Mouse (Mus musculus) MEL (cell line): ENCODE results near the gene Pphln1. TPM values are rescaled to one million over a fixed set of nuclear protein-coding genes. Genes with fewer than 3 reads are reported as not detected.

ENCODE experiments used
- DNase-seq: peaks from one replicate; pipeline ENCODE4 v3.0.0; 2011; ENCODE audit warnings: low read depth, low spot score
- H3K27ac ChIP-seq: 2 replicates; pipeline ENCODE4 v1.5.1; 2012; ENCODE audit warnings: low read depth, mild to moderate bottlenecking, control low read depth, low read length, moderate library complexity; ENCODE audit not compliant: control insufficient read depth
- H3K27me3 ChIP-seq, 2 experiments: fragments of 150-350 bp in 1 of 2; sonication (generic) in 1 of 2; 2 replicates each; pipeline ENCODE4 v1.6.1; 2012; ENCODE audit warnings: low read length in 2 of 2, mild to moderate bottlenecking in 2 of 2, improper control_type of control experiment in 1 of 2, moderate library complexity in 1 of 2; ENCODE audit not compliant: insufficient read depth in 2 of 2, control insufficient read depth in 1 of 2
- H3K36me3 ChIP-seq, 2 experiments: 2 replicates each; pipeline ENCODE4 v1.6.1; 2012 to 2014; ENCODE audit warnings: low read length in 2 of 2, improper control_type of control experiment in 1 of 2, inconsistent platforms in 1 of 2, mild to moderate bottlenecking in 1 of 2; ENCODE audit not compliant: insufficient read depth in 2 of 2, control insufficient read depth in 1 of 2
- H3K4me1 ChIP-seq, 2 experiments: fragments of 150-350 bp in 1 of 2; sonication (generic) in 1 of 2; 2 replicates each; pipeline ENCODE4 v1.6.1; 2012; ENCODE audit warnings: low read length in 2 of 2, improper control_type of control experiment in 1 of 2, mild to moderate bottlenecking in 1 of 2; ENCODE audit not compliant: insufficient read depth in 2 of 2, control insufficient read depth in 1 of 2
- H3K4me3 ChIP-seq, 2 experiments: fragments of 150-350 bp in 1 of 2; sonication (generic) in 1 of 2; 2 replicates each; pipeline ENCODE4 v1.5.1; 2012; ENCODE audit warnings: low read depth in 2 of 2, low read length in 2 of 2, mild to moderate bottlenecking in 2 of 2, moderate library complexity in 2 of 2, control low read depth in 1 of 2, improper control_type of control experiment in 1 of 2; ENCODE audit not compliant: control insufficient read depth in 1 of 2, insufficient read depth in 1 of 2
- H3K79me2 ChIP-seq: 2 replicates; pipeline ENCODE4 v1.6.1; 2012; ENCODE audit warnings: mild to moderate bottlenecking, low read length, moderate library complexity; ENCODE audit not compliant: control insufficient read depth, poor library complexity, insufficient read depth
- H3K9ac ChIP-seq: 2 replicates; pipeline ENCODE4 v1.6.1; 2012; ENCODE audit warnings: low read depth, mild to moderate bottlenecking, control low read depth, low read length, moderate library complexity; ENCODE audit not compliant: control insufficient read depth, poor library complexity, severe bottlenecking
- H3K9me3 ChIP-seq: fragments of 150-350 bp; sonication (generic); replicated peaks from 2 replicates; pipeline ENCODE4 v1.6.1; 2012; ENCODE audit warnings: mild to moderate bottlenecking, low read length, improper control_type of control experiment, moderate library complexity; ENCODE audit not compliant: insufficient read depth
- CHD1 ChIP-seq: IDR thresholded peaks from 2 replicates; pipeline ENCODE4 v1.6.1; 2012; ENCODE audit warnings: low read depth, mild to moderate bottlenecking, inconsistent platforms, low read length, improper control_type of control experiment
- CTCF ChIP-seq, 3 experiments: IDR thresholded peaks in 2 of 3; conservative IDR thresholded peaks in 1 of 3; 2 replicates each; pipeline ENCODE4 v1.5.1; 2011 to 2012; ENCODE audit warnings: low read length in 3 of 3, low read depth in 2 of 3, mild to moderate bottlenecking in 2 of 3, improper control_type of control experiment in 1 of 3, inconsistent platforms in 1 of 3, mixed read lengths in 1 of 3, moderate library complexity in 1 of 3; ENCODE audit not compliant: control insufficient read depth in 1 of 3, insufficient read depth in 1 of 3, poor library complexity in 1 of 3, severe bottlenecking in 1 of 3
- E2F4 ChIP-seq: IDR thresholded peaks from 2 replicates; pipeline ENCODE4 v1.6.1; 2011; ENCODE audit warnings: low read depth, low read length, improper control_type of control experiment, borderline replicate concordance
- EP300 ChIP-seq, 2 experiments: IDR thresholded peaks; 2 replicates each; pipeline ENCODE4 v1.6.1; 2011; ENCODE audit warnings: improper control_type of control experiment in 2 of 2, low read length in 2 of 2, low read depth in 1 of 2, mild to moderate bottlenecking in 1 of 2
- ETS1 ChIP-seq: IDR thresholded peaks from 2 replicates; pipeline ENCODE4 v1.6.1; 2012; ENCODE audit warnings: low read depth, mild to moderate bottlenecking, inconsistent platforms, low read length, improper control_type of control experiment, moderate library complexity
- GABPA ChIP-seq: IDR thresholded peaks from 2 replicates; pipeline ENCODE4 v1.6.1; 2012; ENCODE audit warnings: low read depth, mild to moderate bottlenecking, inconsistent platforms, low read length, improper control_type of control experiment, moderate library complexity
- GATA1 ChIP-seq: IDR thresholded peaks from 2 replicates; pipeline ENCODE4 v1.6.1; 2011; ENCODE audit warnings: low read depth, low read length, improper control_type of control experiment
- HCFC1 ChIP-seq: IDR thresholded peaks from 2 replicates; pipeline ENCODE4 v1.6.1; 2012; ENCODE audit warnings: low read depth, mild to moderate bottlenecking, inconsistent platforms, low read length, improper control_type of control experiment, moderate library complexity
- JUND ChIP-seq: IDR thresholded peaks from 2 replicates; pipeline ENCODE4 v1.6.1; 2011; ENCODE audit warnings: low read depth, mild to moderate bottlenecking, improper control_type of control experiment, low read length
- KAT2A ChIP-seq: conservative IDR thresholded peaks from 2 replicates; pipeline ENCODE4 v1.6.1; 2012; ENCODE audit warnings: low read depth, low read length, improper control_type of control experiment, inconsistent platforms
- MAFK ChIP-seq: IDR thresholded peaks from 2 replicates; pipeline ENCODE4 v1.6.1; 2011; ENCODE audit warnings: low read depth, mild to moderate bottlenecking, low read length, improper control_type of control experiment, borderline replicate concordance
- MAX ChIP-seq: IDR thresholded peaks from 2 replicates; pipeline ENCODE4 v1.6.1; 2011; ENCODE audit warnings: low read length, improper control_type of control experiment
- MAZ ChIP-seq: IDR thresholded peaks from 2 replicates; pipeline ENCODE4 v1.6.1; 2012; ENCODE audit warnings: low read depth, mild to moderate bottlenecking, inconsistent platforms, low read length, improper control_type of control experiment
- MEF2A ChIP-seq: IDR thresholded peaks from 2 replicates; pipeline ENCODE4 v1.6.1; 2014; ENCODE audit warnings: low read depth, mild to moderate bottlenecking, inconsistent platforms, low read length, improper control_type of control experiment; ENCODE audit not compliant: poor library complexity, insufficient replicate concordance, severe bottlenecking; ENCODE audit errors: extremely low read depth
- MXI1 ChIP-seq: IDR thresholded peaks from 2 replicates; pipeline ENCODE4 v1.6.1; 2011; ENCODE audit warnings: mild to moderate bottlenecking, low read depth, low read length, improper control_type of control experiment
- MYB ChIP-seq: IDR thresholded peaks from 2 replicates; pipeline ENCODE4 v1.6.1; 2011; ENCODE audit warnings: mild to moderate bottlenecking, low read depth, low read length, improper control_type of control experiment
- MYC ChIP-seq: IDR thresholded peaks from 2 replicates; pipeline ENCODE4 v1.6.1; 2011; ENCODE audit warnings: low read depth, mild to moderate bottlenecking, low read length, improper control_type of control experiment, moderate library complexity
- POLR2A ChIP-seq, 2 experiments: IDR thresholded peaks; 2 replicates each; pipeline ENCODE4 v1.6.1; 2011 to 2012; ENCODE audit warnings: low read length in 2 of 2, mild to moderate bottlenecking in 2 of 2, control low read depth in 1 of 2, improper control_type of control experiment in 1 of 2, low read depth in 1 of 2, moderate library complexity in 1 of 2; ENCODE audit not compliant: control insufficient read depth in 1 of 2, insufficient read depth in 1 of 2, poor library complexity in 1 of 2
- RCOR1 ChIP-seq: IDR thresholded peaks from 2 replicates; pipeline ENCODE4 v1.6.1; 2012; ENCODE audit warnings: low read depth, mild to moderate bottlenecking, inconsistent platforms, low read length, improper control_type of control experiment
- SIN3A ChIP-seq: IDR thresholded peaks from 2 replicates; pipeline ENCODE4 v1.6.1; 2012; ENCODE audit warnings: low read length, improper control_type of control experiment, inconsistent platforms
- SMC3 ChIP-seq: IDR thresholded peaks from 2 replicates; pipeline ENCODE4 v1.6.1; 2011; ENCODE audit warnings: low read depth, low read length, improper control_type of control experiment
- TCF12 ChIP-seq: IDR thresholded peaks from 2 replicates; pipeline ENCODE4 v1.6.1; 2014; ENCODE audit warnings: low read depth, mild to moderate bottlenecking, inconsistent platforms, low read length, improper control_type of control experiment, moderate library complexity
- ZC3H11A ChIP-seq: IDR thresholded peaks from 2 replicates; pipeline ENCODE4 v1.6.1; 2012; ENCODE audit warnings: low read depth, mild to moderate bottlenecking, inconsistent platforms, low read length, improper control_type of control experiment
- polyA plus RNA-seq, 2 experiments: library from polyadenylated mRNA; stranded (reverse) in 1 of 2; unstranded in 1 of 2; fragments of >175 nt in 1 of 2; fragments of >200 nt in 1 of 2; gene quantifications; 2 replicates each; pipeline versions ENCODE4 v1.2.1 to v1.2.4; 2012; ENCODE audit warnings: low replicate concordance in 2 of 2, low read depth in 1 of 2; ENCODE audit not compliant: insufficient read length in 2 of 2, insufficient read depth in 1 of 2, missing spikeins in 1 of 2
- total RNA-seq: library from RNA; depleted of rRNA; stranded (reverse); fragments of 300-350 nt; gene quantifications from 2 replicates; pipeline ENCODE4 v1.2.3, GENCODE M21; 2012

Pphln1 gene
- total and polyA plus RNA-seq, 3 experiments, result 43.4 to 63.0 (median 50.1) TPM

GRCm38 (mm10) chr15:93420596-93420995 is 22.4 kb downstream of the Pphln1 start:
- no peak overlapping the region for H3K4me3 ChIP-seq
- no peaks in the 10 kb centered on the region for H3K27me3 ChIP-seq
- TF ChIP-seq CHD1 (no peak), CTCF (IDR thresholded peaks at IDR 0.05 in 2 of 3, conservative IDR thresholded peaks at IDR 0.05 in 1 of 3; ENCODE audit: control insufficient read depth in 1 of 3, insufficient read depth in 1 of 3, low read depth in 2 of 3, low read length in 3 of 3, poor library complexity in 1 of 3, severe bottlenecking in 1 of 3) (peak in 1 of 3 experiments; percentile 30; a peak in 3 of 6 replicates)
- H3K9ac ChIP-seq, result no peak overlapping the region
- H3K79me2 ChIP-seq, result peaks cover 7% of the 10 kb centered on the region; the same call in 1 of the 2 replicates
- H3K9me3 ChIP-seq, result no peaks in the 10 kb centered on the region
- peaks cover 0 to 20% of the 10 kb centered on the region in 2 experiments; a peak in 2 of 4 replicates for H3K36me3 ChIP-seq
- no peak for DNase-seq
- H3K4me1 ChIP-seq, result no peaks in the 10 kb centered on the region
- no peak overlapping the region for H3K27ac ChIP-seq

DNA sequence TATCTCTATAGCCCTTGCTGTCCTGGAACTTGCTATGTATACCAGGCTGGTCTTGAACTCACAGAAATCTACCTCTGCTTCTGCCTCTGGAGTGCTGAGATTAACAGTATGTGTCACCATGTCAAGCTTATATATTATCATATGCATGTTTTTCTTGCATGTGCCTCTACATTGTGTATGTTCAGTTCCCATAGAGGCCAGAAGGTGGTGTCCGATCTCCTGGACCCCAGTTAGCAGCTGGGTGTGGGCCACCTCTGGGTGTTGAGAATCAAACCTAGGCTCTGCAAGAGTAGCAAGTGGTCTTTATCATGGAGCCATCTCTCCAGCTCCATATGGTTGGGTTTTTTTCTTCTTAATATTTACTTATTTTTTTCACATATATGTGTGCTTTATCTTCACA is 24.4 kb downstream of the Pphln1 start:
- no peak overlapping the region for H3K27ac ChIP-seq
- H3K4me1 ChIP-seq, result no peaks in the 10 kb centered on the region
- no peak overlapping the region for H3K4me3 ChIP-seq
- peaks cover 2% of the 10 kb centered on the region; the same call in 1 of the 2 replicates for H3K79me2 ChIP-seq
- peak; percentile 72 for DNase-seq
- no peaks in the 10 kb centered on the region for H3K27me3 ChIP-seq
- TF ChIP-seq SMC3 (peak; percentile 27; the same call in 1 of the 2 replicates), HCFC1 (no peak), GABPA (no peak), CTCF (IDR thresholded peaks at IDR 0.05 in 2 of 3, conservative IDR thresholded peaks at IDR 0.05 in 1 of 3; ENCODE audit: control insufficient read depth in 1 of 3, insufficient read depth in 1 of 3, low read depth in 2 of 3, low read length in 3 of 3, poor library complexity in 1 of 3, severe bottlenecking in 1 of 3) (peak; percentile 54 to 61 (median 60)), ETS1 (no peak), MYC (0 out of 2 replicates have a peak, but pooled peaks have one; percentile 27), ZC3H11A (no peak), RCOR1 (no peak), MXI1 (no peak), MAZ (no peak), MAX (0 out of 2 replicates have a peak, but pooled peaks have one; percentile 34), MYB (no peak), GATA1 (no peak), MAFK (no peak)
- no peak overlapping the region for H3K9ac ChIP-seq
- peaks cover 0 to 26% of the 10 kb centered on the region in 2 experiments; a peak in 2 of 4 replicates for H3K36me3 ChIP-seq
- H3K9me3 ChIP-seq, result no peaks in the 10 kb centered on the region

DNA sequence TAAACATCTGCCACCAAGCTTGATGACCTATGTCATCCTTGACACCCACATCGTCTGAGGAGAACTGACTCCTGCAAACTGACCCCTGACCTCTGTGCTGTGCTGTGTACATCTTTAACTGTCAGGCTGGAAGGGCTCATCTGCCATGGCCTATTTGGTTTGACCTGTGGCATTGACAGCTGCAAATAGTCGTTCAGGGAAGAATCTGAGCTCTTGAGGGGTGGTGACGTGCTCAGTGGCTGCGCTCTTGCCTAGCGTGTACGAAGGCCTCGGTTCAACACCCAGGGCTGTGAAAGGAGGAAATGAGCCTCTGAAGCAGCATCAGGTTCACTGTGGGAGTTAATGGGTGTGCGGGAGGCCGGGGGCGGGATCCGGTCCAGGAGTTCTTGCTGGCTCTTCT is 35.7 kb downstream of the Pphln1 start:
- no peak overlapping the region for H3K9ac ChIP-seq
- peaks cover 1% of the 10 kb centered on the region; the same call in 1 of the 2 replicates for H3K79me2 ChIP-seq
- peaks cover 0 to 13% of the 10 kb centered on the region in 2 experiments; a peak in 2 of 4 replicates for H3K36me3 ChIP-seq
- DNase-seq, result no peak
- H3K27me3 ChIP-seq, result no peaks in the 10 kb centered on the region
- H3K9me3 ChIP-seq, result no peaks in the 10 kb centered on the region
- H3K4me1 ChIP-seq, result no peaks in the 10 kb centered on the region
- H3K27ac ChIP-seq, result no peak overlapping the region
- H3K4me3 ChIP-seq, result no peak overlapping the region
- TF ChIP-seq ZC3H11A, result no peak
- TF ChIP-seq CHD1, result no peak
- TF ChIP-seq MYB, result no peak
- TF ChIP-seq POLR2A (IDR thresholded peaks at IDR 0.05; ENCODE audit: control insufficient read depth in 1 of 2, insufficient read depth in 1 of 2, low read depth in 1 of 2, low read length in 2 of 2, poor library complexity in 1 of 2), result no peak
- TF ChIP-seq SIN3A, result no peak
- no peak for TF ChIP-seq GATA1
- no peak for TF ChIP-seq EP300 (IDR thresholded peaks at IDR 0.05; ENCODE audit: low read depth in 1 of 2, low read length in 2 of 2)
- no peak for TF ChIP-seq RCOR1
- no peak for TF ChIP-seq JUND
- no peak for TF ChIP-seq MYC
- TF ChIP-seq MEF2A, result no peak
- no peak for TF ChIP-seq CTCF (IDR thresholded peaks at IDR 0.05 in 2 of 3, conservative IDR thresholded peaks at IDR 0.05 in 1 of 3; ENCODE audit: control insufficient read depth in 1 of 3, insufficient read depth in 1 of 3, low read depth in 2 of 3, low read length in 3 of 3, poor library complexity in 1 of 3, severe bottlenecking in 1 of 3)
- no peak for TF ChIP-seq KAT2A
- no peak for TF ChIP-seq ETS1
- TF ChIP-seq TCF12, result no peak
- no peak for TF ChIP-seq MAFK
- no peak for TF ChIP-seq E2F4
